Mouse (Mus musculus) C2C12 (cell line): ENCODE data around the gene Clip3.

ENCODE experiments used
- CTCF ChIP-seq: IDR thresholded peaks from one replicate; pipeline ENCODE4 v1.5.1; 2011; ENCODE audit not compliant: control insufficient read depth, insufficient read depth, insufficient read length
- FOSL1 ChIP-seq: IDR thresholded peaks from one replicate; pipeline ENCODE4 v1.8.0; 2011; ENCODE audit warnings: mild to moderate bottlenecking, low read length; ENCODE audit not compliant: poor library complexity, insufficient read depth, severe bottlenecking
- MYOD1 ChIP-seq: IDR thresholded peaks from one replicate; pipeline ENCODE4 v1.6.1; 2011; ENCODE audit warnings: low read depth; ENCODE audit not compliant: control insufficient read depth, insufficient read length
- MYOG ChIP-seq: IDR thresholded peaks from one replicate; pipeline ENCODE4 v1.6.1; 2011; ENCODE audit not compliant: control insufficient read depth, insufficient read length; ENCODE audit errors: extremely low read depth
- USF1 ChIP-seq: IDR thresholded peaks from one replicate; pipeline ENCODE4 v1.6.1; 2011; ENCODE audit warnings: low read depth, mild to moderate bottlenecking, control low read depth, moderate library complexity

- TF ChIP-seq CTCF = no peak
- no peak for TF ChIP-seq MYOD1
- TF ChIP-seq USF1 = no peak
- TF ChIP-seq FOSL1 = no peak
- no peak for TF ChIP-seq MYOG
Observed at GRCm38 (mm10) chr7:30289071-30289713, 2.3 kb upstream of the Clip3 start.
